Mouse (Mus musculus) brain, embryonic 18.5 days (tissue): ENCODE data around the gene 4930404N11Rik.

Source experiments
- DNase-seq: peaks from one replicate; pipeline ENCODE4 v3.0.0-alpha.2; 2012; ENCODE audit warnings: low read depth, low spot score

Gene 4930404N11Rik

DNA sequence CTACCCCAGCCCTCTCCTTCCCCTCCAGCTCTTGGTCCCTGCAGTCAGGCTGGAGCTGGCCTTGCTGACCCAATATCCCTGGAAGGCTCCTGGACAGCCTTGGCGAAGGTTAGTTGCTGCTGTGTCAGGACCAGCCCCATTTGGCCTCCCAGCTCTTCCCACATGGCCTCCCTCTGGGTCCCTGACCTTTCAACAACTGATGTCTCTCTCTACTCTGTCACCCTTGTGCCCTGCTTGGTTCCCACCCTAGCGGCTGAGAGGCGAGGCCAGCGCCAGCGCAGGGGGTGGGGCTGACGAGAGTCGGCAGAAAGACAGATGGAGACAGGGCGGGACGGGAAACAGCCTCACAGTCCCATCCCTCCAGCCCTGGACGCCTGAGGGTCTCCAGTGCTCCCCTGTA lies 37.2 kb downstream of the 4930404N11Rik start, which contains the start of gene Tbxa2r:
Gene Tbxa2r, plus strand, starts transcription at position 346 of the 400 bp plus-strand sequence.
- DNase-seq: no peak

DNA sequence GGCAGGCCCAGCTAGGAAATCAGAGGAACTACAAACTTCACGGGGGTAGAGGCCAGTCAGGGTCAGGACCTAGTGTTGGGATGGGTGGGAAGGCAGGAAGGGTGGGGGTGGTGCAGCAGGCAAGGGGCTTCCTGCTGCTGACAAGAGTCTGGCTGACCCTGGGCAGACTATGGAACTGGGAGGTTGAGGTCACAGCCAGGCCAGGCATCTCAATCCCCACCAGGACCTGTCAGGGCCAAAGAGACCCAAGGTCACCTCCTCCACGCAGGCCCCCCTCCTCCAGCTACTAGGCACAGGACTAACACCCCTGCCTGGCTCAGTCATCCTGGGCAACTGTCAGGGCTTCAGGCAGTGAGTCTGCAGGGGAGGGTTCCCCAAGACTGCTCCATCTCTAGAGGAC lies 37.7 kb downstream of the 4930404N11Rik start:
- no peak for DNase-seq

DNA sequence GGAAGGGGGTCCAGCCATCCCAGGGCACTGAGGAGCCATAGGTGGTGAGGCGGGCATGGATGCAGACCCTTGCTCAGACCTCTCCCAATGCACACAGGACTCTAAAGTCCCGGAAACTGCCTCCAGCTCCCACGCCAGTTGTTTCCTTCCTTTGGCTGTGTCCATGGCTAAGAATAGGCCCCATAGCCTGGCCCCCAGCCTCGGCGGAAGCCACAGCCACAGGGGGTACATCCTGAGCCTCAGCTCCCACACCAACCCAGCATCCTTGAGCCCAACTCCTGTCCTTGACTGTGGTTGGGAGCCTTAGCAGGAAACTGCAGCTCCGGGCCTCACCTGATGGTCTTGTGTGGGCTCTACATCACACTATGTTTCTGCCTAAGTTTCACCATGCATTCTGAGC lies 38.8 kb downstream of the 4930404N11Rik start:
- DNase-seq: no peak

DNA sequence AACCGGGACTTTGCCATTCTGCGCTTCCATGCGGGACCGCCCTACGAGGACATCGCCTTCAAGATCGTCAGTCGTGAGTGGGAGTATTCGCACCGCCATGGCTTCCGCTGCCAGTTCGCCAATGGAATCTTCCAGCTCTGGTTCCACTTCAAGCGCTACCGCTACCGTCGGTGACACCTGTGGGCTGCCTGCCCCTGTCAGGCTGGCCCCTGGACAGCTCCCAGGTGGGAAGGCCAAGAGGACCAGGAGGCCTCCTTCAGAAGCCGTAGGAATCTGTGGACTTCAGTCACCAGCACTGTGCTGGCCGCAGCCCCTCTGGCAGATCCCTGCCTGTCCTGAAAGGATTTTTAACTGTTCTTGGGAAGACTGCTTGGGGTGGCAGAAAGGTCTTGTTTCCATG lies 39.8 kb downstream of the 4930404N11Rik start:
- DNase-seq: no peak

DNA sequence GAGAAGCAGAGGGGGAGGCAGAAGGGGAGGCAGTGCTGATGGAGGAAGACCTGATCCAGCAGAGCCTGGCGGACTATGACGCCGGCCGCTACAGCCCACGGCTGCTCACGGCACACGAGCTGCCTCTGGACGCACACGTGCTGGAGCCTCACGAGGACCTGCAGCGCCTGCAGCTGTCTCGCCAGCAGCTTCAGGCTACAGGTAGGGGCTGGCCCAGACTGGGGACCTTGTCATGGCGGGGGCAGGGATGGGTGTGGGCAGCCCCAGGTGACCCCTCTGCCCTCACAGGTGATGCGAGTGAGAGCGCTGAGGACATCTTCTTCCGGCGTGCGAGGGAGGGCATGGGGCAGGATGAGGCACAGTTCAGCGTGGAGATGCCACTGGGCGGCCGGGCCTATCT lies 40.4 kb downstream of the 4930404N11Rik start:
- DNase-seq: no peak

DNA sequence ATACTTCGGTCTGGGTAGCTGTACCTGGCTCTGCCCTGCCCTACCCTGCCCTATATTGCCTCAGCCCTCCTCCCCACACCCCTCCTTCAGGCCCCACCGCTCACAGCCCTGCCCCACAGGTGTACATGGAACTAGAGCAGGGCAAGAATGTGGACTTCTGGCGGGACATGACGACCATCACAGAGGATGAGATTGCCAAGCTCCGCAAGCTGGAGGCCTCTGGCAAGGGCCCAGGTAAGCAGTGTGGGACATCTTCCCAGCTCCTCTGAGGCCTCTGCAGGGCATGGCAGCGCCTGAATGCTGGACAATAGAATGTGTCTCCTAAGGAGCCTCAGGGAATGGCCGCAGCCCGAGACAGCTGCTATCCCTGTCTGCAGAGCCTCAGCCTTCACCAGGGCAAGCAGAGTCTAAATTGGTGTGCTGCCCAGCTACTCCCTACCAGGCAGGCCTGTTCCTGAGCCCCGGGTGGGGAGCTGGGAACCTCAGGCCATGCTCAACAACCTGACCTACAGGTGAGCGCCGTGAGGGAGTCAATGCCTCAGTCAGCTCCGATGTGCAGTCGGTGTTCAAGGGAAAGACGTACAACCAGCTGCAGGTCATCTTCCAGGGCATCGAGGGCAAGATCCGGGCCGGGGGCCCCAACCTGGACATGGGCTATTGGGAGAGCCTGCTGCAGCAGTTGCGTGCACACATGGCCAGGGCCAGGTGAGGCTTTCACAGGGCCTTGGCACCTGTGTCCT lies 41.7 kb downstream of the 4930404N11Rik start:
- DNase-seq: no peak

DNA sequence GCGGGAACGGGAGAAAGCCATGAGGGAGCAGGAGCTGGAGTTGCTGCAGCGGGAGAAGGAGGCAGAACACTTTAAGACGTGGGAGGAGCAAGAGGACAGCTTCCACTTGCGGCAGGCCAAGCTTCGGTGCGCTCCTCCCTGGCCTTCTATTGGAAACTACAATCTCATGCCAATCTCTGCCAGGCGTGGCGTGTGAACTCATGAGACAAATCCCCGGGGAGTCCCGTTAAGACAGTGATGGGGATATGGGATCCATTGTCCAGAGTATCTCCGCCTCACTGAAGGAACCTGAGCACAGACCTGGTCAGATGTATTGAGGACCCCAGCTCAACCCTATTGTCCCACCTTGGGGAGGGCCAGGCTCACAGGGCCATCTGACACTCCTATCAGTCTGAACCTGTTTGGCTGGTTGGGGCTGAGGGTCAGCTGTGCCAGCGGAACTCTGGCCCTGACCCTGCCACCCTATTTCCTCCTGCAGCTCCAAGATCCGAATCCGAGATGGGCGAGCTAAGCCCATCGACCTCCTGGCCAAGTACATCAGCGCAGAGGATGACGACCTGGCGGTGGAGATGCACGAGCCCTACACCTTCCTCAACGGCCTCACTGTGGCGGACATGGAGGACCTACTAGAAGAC lies 42.4 kb downstream of the 4930404N11Rik start:
- no peak for DNase-seq

DNA sequence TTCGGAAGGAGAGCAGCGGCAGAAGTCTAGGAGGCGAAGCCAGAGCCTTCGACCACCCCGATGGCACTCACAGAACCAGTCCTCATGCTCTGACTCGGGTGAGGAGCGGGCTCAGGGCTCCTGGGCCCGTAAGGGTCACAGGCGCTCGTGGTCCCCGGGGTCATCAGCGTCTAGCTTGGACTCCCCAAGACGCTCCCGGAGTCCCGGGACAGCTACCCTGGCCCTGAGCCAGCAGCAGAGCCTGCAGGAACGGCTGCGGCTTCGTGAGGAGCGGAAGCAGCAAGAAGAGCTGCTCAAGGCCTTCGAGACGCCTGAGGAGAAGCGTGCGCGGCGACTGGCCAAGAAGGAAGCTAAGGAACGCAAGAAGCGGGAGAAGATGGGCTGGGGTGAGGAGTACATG lies 43.2 kb downstream of the 4930404N11Rik start:
- no peak for DNase-seq

DNA sequence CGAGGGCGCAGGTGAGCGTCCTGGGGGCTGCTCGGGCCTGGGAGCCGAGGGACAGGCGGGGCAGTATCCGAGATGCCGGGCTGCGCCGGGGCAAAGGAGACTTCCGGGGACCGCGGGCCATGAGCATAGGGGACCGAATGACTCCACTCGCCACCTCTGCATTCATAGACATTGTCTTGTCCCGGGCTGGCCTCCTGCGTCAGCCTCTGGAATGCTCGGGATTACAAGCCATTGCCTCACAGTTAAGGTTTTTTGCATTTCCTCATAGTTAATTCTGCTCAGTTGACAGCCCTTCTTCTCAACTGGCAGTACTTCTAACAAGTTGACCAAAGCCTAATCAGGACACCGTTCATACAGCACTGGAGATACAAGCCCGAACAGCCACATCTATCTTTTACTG lies 44.2 kb downstream of the 4930404N11Rik start:
- no peak for DNase-seq

DNA sequence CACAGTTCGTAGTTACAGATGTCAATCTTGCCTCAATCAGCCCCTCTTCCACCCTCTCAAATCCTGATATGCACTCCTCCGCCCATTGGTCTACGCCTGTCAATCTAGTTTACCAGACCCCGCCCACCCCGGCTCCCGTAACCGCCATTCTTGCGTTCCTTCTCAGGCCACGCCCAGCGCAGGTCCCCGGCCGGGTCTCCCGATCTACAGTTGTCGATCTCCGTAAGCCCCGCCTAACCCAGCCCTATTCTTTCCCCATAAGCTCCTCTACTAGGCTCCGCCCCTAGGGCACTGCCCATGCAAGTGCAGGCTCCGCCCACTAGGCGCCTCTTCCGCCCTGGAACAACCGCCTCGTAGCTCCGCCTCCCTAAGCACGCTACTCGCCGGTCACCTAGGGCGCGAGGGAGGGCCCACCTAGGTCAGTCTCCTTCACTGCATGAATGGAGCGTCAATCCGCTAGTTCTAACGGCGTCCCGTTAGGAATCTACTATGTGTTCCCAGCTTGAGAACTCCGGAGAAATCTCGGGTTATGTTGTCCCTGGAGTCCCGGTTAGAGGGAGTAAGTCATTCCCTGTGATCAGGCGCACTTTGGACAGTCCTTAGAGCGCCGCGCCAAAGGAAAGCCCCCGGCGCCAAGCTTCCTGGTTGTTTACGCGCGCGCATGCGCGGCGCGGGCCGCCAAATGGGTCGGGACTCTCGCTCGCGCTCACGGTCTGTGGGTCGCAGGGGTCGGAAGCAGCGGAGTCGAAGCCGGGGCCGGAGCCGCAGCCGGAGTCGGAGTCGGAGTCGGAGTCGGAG lies 44.9 kb downstream of the 4930404N11Rik start, which contains the start of gene Cactin:
Gene Cactin, plus strand, starts transcription at position 554 of the 798 bp plus-strand sequence.
- peak; percentile 100 for DNase-seq

DNA sequence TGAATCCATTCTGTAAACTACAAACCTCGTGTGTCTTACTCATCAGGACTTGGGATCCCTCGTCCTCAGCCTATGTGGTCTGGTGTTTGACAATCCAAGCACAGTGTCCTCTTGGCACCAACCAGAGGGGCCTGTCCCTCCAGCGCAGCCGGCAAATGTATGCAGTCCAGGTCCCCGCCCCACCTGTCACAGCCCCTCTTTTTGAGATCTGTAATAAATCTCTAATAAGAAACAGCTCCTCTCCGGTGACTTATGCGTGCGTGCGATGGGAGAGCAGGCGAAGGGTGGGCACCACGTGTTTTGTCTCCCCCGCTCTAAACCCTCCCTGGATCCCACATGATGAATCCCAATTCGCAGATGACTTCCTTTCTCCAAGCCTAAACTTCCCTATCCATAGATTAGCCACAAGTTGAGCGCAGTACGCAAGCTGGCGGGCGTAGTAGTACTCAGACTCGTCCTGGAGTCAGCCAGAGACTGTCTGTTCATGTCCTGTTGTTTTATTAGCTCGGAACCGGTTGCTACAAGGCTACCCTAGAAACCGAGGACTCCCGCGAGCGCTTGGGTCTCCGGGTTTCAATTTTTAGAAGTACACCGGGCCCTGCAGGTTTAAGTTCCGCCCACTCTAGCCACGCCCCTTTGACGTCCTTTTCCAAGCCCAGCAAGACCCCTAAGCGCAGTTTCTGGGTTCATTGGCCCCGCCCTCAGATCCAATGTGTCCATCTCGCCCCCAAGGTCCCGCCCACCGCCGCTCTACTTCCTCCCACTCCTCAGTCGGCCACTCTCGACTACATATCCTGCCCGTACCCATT lies 45.7 kb downstream of the 4930404N11Rik start:
- DNase-seq: no peak

DNA sequence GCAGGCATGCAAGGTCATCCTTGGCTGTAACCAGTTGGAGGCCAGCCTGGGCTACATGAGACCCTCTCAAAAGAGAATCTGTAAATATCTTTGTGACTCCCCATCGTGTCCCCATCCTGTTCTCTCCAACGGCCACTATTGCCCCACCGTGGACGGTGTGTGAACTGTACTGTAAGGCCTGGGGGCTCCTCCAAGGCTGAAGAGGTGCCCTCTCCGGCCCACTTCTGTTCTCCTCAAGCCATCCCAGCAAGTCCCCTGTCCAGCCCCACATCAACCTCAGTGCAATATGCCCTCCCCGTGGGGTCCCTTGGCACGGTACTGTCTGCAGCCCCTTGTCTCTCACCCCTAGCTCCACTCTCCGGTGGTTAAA lies 46.3 kb downstream of the 4930404N11Rik start:
- DNase-seq: no peak

DNA sequence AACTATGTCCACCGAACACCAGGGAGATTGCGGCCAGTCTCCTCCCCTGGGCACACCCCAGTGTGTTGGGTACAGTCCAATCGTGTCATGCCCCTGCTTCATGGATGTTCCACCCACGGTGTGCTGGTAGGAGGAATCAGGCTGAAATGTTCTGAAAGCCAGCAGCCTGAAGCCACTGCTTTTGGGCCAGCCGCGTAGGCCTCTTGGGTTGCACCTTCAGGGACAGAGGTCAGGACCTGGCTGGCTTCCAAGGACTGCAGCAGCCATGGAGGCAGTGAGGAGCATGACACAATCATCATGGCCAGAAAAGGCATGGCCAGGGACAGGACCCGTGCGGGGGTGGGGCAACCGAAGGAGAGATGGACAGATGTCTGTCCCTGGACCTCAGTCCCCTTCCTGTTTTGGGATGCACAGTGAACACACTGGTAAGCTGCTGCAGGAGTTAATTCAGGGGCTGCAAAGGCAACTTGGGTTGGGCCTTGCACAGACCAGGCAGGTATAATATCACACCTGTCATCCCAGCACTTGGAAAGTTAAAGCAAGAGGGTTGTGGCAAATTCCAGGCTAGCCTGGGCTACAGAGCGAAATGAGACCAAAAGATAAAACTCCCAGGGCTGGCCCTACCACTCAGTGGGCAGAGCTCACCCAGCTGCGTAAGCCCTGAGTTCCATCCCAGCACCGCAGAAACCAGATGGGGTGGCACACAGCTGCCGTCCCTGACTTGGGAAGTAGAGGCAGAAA lies 46.9 kb downstream of the 4930404N11Rik start:
- DNase-seq: no peak

DNA sequence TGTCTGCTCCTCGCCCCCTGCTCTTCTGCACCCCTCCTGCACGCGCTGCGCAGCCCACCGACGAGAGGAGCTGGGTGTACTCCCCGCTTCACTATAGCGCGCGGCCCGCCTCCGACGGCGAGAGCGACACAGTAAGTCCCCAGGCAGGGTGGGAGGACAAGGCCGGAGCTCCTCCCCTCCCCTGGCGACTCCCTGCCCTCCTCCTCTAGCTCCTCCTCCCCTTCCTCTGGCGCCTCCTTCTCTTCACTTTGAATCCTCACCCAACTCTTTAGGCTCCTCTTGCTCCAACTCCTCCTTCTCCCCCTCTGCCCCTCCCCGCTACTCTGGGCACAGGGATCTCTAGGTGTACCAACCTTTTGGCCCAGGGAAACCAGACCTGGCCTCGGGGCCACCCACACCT lies 48.3 kb downstream of the 4930404N11Rik start:
- DNase-seq: no peak

DNA sequence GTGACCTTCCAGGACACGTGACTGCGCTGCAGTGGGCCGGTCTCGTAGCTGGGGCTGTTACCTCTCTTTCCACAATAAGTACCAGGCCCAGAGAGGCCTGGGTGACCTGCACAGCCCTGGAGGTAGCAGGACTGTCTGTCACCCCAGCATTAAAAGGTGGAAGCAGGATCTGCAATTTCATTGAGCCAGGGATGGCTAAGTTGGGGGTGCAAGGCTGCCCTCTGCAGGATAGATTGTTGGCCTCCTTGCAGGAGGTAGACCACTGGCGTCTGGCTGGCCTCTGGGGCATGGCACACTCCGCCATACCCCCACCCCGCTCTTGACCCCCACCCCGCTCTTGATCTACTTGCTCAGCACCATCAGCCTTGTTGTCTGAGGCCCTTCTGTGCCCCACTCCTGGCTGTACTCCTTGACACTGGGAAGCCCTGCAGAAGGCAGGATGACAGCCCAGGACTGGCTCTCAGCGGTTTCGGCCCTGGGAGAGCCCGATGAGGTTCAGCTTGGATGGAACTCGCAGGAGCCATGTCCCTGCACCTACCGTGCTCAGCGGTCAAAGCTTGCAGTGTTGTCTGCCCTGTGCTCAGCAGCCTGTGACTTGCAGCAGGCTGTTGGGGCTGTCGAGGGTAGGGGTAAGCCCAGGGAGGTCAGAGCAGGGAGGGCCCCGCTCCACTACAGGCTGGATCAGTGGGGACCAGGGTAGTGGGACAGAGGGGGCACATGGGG lies 49.1 kb downstream of the 4930404N11Rik start:
- no peak for DNase-seq

DNA sequence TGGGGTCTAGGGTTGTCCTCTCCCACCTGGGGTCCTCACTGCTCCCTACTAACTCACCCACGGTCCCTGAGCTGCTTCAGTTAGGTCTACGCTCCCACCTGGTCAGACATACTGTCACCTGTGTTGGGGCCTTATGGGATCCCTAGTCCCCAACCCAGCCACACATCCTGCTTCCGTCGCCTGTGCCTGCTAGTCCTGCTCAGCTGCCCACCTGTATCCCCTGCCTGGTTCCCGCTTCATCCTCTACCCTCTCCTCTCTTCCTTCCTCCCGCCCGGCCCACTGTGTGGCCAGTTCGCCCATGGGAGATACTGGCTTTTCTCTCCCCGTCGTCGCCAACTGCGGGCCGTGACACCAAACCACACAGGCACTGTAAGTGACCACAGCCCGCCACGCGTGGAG lies 50.0 kb downstream of the 4930404N11Rik start:
- DNase-seq: no peak

DNA sequence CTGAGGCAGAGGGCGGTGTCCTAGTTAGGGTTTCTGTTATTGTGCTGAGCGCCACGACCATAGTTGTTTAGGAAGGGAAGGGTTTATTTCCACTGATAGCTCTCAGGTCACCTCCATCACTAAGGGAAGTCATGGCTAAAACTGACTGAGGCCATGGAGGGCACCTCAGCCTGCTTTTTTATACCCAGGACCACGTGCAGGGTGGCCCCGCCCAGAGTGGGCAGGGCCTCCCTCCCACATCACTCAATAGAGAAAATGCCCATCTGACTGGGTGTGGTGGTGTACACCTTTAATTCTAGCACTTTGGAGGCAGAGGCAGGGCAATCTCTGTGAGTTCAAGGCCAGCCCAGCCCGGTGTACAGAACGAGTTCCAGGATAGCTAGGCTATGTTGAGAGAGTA lies 51.4 kb downstream of the 4930404N11Rik start:
- no peak for DNase-seq

DNA sequence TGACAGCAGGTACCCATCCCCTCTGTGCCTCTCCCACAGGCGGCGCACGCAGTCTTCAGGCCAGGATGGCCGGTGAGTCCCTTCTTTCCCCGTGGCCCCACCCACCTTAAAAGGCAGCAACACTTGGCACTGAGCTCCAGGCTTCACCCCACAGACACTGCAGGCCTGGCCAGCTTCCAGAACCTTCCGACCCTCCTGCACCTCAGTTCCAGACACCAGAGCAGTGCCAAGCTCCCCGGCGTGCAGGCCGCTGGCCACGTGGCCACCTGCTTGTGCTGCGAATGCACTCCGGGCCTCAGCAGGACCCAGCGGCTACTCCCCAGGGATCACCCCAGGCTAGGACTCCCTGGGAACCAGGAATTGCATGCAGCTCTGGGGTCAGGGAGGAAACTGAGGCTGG lies 52.0 kb downstream of the 4930404N11Rik start:
- DNase-seq: no peak
